Mouse (Mus musculus): Measurements from ENCODE around the gene Smyd5. TPM values are rescaled to one million over a fixed set of nuclear protein-coding genes. Genes with fewer than 3 reads are reported as not detected.
A peak's percentile ranks its signal among the peaks of the same experiment; 100 is the strongest.

The Smyd5 gene
- 64.4 and 81.8 TPM in 2 replicates for polyA plus RNA-seq (2016; fragmentation: Nextera tagmentation; extraction: Ambion mirVana)

DNA sequence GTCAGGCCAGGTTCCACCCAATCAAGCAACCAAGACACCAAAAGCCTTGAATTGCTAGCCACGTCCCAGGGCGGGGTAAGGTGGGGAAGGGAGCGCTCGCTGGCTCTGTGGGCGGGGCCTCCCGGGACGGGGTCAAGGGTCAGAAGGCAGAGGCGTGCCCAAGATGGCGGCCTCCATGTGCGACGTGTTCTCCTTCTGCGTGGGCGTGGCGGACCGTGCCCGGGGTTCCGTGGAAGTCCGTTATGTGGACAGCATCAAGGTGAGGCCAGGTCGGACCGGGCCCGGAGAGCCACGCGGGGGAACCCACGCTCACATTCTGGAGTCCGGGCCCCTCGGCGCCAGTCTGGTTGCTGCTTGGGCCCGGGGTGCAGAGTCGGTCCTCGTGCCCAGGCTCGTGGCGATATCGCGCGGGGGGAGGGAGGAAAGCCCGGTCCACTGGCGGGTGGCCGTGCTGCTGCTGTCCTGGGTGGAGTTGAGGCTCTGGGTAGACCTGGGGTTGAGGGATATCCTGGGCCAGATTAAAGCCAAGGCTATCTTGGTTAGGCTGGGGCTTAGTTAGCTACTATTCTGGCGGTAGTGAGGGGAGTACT lies at the start of gene Smyd5:
Gene Smyd5, plus strand, starts transcription at position 148 of the 590 bp plus-strand sequence.
- Histone ChIP-seq H3K36me3 (no peaks in the 10 kb centered on the region), H3K4me1 (peaks cover 22% of the 10 kb centered on the region), H3K27ac (peak within 1 kb of the TSS; percentile 95), H3K4me3 (peak within 1 kb of the TSS; percentile 98), H3K9me3 (no peaks in the 10 kb centered on the region), H3K27me3 (ENCODE audit: insufficient read depth, poor library complexity, severe bottlenecking) (peaks cover 20% of the 10 kb centered on the region; the same call in 1 of the 2 replicates)
- 0% methylated on average over 38 of the region's 39 CpGs for WGBS
- peak; percentile 95 for DNase-seq (ENCODE audit: low spot score)

DNA sequence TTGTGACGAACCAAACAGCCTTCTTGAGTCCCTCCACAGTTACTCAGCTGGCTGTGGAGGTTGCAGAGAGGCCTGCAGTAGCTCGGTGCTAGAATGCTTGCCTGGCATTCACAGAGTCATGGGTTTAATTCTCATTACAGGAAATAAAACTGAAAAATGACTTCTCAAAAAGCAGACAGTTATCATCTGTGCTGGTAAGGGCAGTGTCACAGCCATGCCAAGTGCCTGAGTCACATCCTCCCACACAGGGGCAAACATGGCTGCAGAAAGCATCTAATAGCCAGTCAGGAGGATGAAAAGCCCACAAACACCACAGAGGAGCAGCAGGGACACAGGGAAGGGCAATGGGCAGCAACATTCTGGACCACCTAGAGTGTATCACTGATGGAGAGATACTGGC lies 49.0 kb upstream of the Smyd5 start:
- no peak for DNase-seq (ENCODE audit: low spot score)
- Histone ChIP-seq H3K27ac (no peak overlapping the region), H3K36me3 (no peaks in the 10 kb centered on the region), H3K9me3 (no peaks in the 10 kb centered on the region), H3K4me3 (no peak overlapping the region), H3K4me1 (peaks cover 25% of the 10 kb centered on the region), H3K27me3 (ENCODE audit: insufficient read depth, poor library complexity, severe bottlenecking) (peaks cover 26% of the 10 kb centered on the region)
- 70% methylated on average over 2 of the region's 2 CpGs for WGBS

DNA sequence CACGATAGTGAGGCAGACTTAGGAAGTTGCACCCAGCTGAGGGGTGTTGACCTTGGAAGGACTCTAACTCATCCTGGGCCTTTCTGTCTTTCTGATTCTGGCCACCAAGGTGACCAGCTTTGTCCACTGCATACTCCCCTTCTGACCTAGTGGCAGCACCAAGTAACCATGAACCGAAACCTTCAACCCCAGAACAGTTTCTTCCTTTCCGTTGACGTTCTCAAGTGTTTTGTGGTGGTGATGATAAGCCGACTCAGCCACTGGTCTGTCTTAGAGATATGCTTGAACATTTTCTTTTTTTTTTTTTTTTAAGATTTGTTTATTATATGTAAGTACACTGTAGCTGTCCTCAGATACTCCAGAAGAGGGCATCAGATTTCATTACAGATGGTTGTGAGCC lies 43.2 kb upstream of the Smyd5 start:
- DNase-seq (ENCODE audit: low spot score): no peak
- no peaks in the 10 kb centered on the region for H3K36me3 ChIP-seq
- H3K4me3 ChIP-seq: no peak overlapping the region
- no peak overlapping the region for H3K27ac ChIP-seq
- 54% methylated on average over 5 of the region's 5 CpGs for WGBS
- H3K4me1 ChIP-seq: 0 out of 2 replicates have a peak, but pooled peaks cover 6% of the 10 kb centered on the region
- H3K9me3 ChIP-seq: no peaks in the 10 kb centered on the region
- H3K27me3 ChIP-seq (ENCODE audit: insufficient read depth, poor library complexity, severe bottlenecking): peaks cover 32% of the 10 kb centered on the region

DNA sequence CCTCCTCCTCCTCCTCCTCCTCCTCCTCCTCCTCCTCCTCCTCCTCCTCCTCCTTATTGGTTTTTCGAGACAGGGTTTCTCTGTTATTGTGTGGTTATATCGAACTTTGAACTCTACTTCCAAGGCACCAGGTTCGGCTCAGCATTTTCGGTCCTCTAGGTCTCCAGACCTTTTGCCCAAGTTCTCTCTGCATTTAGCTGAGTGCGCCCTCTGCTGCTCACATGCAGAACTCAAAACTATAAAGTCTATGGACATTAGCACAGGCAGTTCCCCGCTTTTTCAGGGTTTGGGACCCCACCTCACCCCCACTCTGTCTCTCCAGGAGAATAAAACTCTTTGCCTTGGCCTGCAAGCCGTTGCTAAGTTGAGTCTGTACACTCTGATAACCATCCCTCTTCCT lies 40.0 kb upstream of the Smyd5 start:
- H3K4me1 ChIP-seq: no peaks in the 10 kb centered on the region
- no peak overlapping the region for H3K4me3 ChIP-seq
- no peaks in the 10 kb centered on the region for H3K9me3 ChIP-seq
- H3K27me3 ChIP-seq (ENCODE audit: insufficient read depth, poor library complexity, severe bottlenecking): peaks cover 26% of the 10 kb centered on the region
- no peak overlapping the region for H3K27ac ChIP-seq
- no peaks in the 10 kb centered on the region for H3K36me3 ChIP-seq
- DNase-seq (ENCODE audit: low spot score): no peak
- 33% methylated on average over 6 of the region's 7 CpGs for WGBS

DNA sequence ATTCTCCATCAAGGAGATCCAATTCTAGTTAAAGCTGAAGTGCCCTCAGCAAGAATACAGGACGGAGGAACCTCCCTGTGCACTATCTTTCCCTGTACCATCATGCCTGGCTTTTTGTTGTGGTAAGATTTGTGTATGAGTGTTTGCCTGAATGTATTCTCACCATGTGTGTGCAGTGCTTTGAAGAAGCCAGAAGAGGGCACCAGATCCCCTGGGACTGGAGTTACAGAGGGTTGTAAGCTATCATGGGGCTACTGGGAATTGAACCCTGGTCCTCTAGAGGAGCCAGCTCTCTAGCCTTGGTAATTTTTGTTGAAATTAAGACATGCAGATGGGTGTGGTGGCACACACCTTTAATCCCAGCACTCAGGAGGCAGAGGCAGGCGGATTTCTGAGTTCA lies 36.4 kb upstream of the Smyd5 start:
- WGBS: 71% methylated on average over 2 of the region's 2 CpGs
- H3K4me1 ChIP-seq: no peaks in the 10 kb centered on the region

DNA sequence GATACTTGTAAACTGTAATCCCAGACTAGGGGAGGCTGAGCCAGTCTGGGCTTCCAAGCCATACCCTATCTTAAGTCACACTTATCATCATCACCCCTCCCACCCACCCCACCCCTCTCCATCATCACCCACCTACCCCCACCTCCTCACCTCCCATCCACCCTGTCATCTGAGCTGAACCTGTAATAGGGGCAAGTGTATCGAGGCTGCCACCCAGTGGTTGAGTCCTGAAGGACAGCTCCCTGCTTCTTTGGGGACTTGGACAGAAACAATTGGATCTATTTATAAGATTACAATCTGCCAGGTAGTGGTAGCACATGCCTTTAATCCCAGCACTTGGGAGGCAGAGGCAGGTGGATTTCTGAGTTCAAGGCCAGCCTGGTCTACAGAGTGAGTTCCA lies 34.6 kb upstream of the Smyd5 start:
- H3K4me1 ChIP-seq: no peaks in the 10 kb centered on the region
- 16% methylated on average over 1 of the region's 1 CpGs for WGBS
- no peak overlapping the region for H3K4me3 ChIP-seq

More for the DNA sequence above, 36.4 kb upstream of the Smyd5 start:
- H3K9me3 ChIP-seq: no peaks in the 10 kb centered on the region
- no peak for DNase-seq (ENCODE audit: low spot score)
- no peaks in the 10 kb centered on the region for H3K36me3 ChIP-seq
- H3K27me3 ChIP-seq (ENCODE audit: insufficient read depth, poor library complexity, severe bottlenecking): peaks cover 13% of the 10 kb centered on the region
- H3K4me3 ChIP-seq: no peak overlapping the region
- no peak overlapping the region for H3K27ac ChIP-seq

DNA sequence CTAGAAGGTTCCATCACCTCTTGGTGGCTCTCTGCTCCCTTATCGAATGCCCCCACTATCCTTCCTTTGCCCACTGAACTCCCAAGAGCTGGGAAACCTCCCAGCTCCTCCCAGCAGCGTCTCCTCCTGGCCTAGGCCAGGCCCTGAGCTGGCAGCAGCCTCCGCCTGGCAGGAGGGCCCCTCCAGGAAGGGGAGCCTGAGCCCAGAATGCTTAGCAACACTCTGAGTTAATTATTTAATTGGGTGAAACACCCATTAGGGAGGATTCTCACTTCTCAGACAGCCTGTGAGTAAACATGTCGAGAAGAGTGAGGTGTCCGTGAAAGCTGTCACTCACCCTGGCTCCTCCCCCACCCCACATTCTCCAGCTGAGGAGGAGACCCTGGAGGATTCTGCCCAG lies 32.1 kb upstream of the Smyd5 start:
- no peak overlapping the region for H3K27ac ChIP-seq
- no peaks in the 10 kb centered on the region for H3K36me3 ChIP-seq
- no peak overlapping the region for H3K4me3 ChIP-seq
- no peaks in the 10 kb centered on the region for H3K9me3 ChIP-seq
- WGBS: 21% methylated on average over 5 of the region's 5 CpGs
- no peak for DNase-seq (ENCODE audit: low spot score)
- no peaks in the 10 kb centered on the region for H3K4me1 ChIP-seq
- peaks cover 8% of the 10 kb centered on the region; the same call in 1 of the 2 replicates for H3K27me3 ChIP-seq (ENCODE audit: insufficient read depth, poor library complexity, severe bottlenecking)

More for the DNA sequence above, 34.6 kb upstream of the Smyd5 start:
- Histone ChIP-seq H3K36me3 (no peaks in the 10 kb centered on the region), H3K27me3 (ENCODE audit: insufficient read depth, poor library complexity, severe bottlenecking) (peaks cover 9% of the 10 kb centered on the region), H3K9me3 (no peaks in the 10 kb centered on the region), H3K27ac (no peak overlapping the region)
- DNase-seq (ENCODE audit: low spot score): no peak

DNA sequence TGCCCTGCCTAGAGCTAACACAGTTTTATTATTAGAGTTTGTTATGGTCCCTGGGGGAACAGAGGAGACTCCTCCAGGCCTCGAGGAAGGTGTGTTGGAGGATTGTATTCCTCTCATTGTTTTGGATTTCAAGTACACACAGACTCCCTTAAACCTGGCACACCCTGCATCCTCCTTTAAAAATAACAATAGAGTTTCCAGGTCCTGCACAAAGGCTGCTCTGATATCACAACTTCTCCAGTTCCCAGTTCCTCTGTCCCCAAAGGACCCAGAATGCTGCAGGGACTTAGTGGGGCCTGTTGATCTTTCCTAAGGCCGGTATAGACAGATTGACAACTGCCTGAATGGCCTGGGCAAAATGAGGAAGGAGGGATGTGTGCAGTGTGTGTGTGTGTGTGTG lies 29.2 kb upstream of the Smyd5 start:
- Histone ChIP-seq H3K9me3 (no peaks in the 10 kb centered on the region), H3K36me3 (no peaks in the 10 kb centered on the region), H3K27me3 (ENCODE audit: insufficient read depth, poor library complexity, severe bottlenecking) (peaks cover 37% of the 10 kb centered on the region), H3K4me3 (no peak overlapping the region), H3K4me1 (no peaks in the 10 kb centered on the region), H3K27ac (no peak overlapping the region)
- WGBS: 50% methylated on average over 2 of the region's 2 CpGs
- DNase-seq (ENCODE audit: low spot score): no peak

DNA sequence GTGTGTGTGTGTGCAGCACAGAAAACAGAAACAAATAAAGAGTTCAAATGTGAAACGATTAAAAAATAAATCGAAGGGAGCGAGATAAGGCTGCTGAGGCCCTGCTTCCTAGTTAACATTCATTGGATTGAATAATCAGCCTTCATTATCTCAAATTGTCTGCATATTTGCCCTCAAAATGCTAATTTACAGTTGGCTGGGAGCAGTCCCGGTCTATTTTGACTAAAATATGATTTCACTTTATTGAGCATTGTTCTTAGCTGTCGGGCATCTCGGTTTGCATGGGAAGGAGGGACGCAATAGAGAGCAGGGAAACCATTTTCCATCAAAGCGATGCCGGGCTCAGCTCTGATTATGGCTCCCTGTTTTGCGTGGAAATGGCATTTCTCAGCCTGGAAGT lies 28.8 kb upstream of the Smyd5 start:
- H3K27ac ChIP-seq: no peak overlapping the region

DNA sequence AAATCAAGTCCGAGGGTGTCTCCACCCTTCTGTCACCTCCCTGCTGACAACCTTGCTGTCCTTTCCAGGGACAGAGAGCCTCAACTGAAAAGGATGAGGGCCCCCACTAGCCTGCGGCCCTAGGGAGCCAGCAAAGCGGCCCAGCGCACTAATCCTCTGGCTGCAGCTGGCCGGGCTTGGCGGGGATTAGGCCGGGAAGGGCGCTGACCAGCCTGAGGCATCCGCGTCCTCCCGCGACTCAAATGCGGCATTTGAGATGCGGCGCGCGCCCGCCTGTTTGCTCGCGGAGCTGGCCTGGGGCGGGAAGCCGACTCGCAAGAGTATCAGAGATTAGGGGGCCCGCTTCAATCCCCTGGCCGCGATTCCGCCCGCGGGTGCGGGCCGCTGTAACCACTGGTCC lies 22.8 kb upstream of the Smyd5 start:
- Histone ChIP-seq H3K4me3 (peak overlapping the region; percentile 53), H3K4me1 (peaks cover 8% of the 10 kb centered on the region; the same call in 1 of the 2 replicates), H3K9me3 (no peaks in the 10 kb centered on the region), H3K27ac (no peak overlapping the region), H3K36me3 (no peaks in the 10 kb centered on the region), H3K27me3 (ENCODE audit: insufficient read depth, poor library complexity, severe bottlenecking) (peaks cover 69% of the 10 kb centered on the region)
- WGBS: under 1% methylated on average over 31 of the region's 31 CpGs
- DNase-seq (ENCODE audit: low spot score): no peak

More for the DNA sequence above, 28.8 kb upstream of the Smyd5 start:
- Histone ChIP-seq H3K27me3 (ENCODE audit: insufficient read depth, poor library complexity, severe bottlenecking) (peaks cover 41% of the 10 kb centered on the region), H3K4me1 (no peaks in the 10 kb centered on the region), H3K9me3 (no peaks in the 10 kb centered on the region), H3K4me3 (no peak overlapping the region), H3K36me3 (no peaks in the 10 kb centered on the region)
- 75% methylated on average over 10 of the region's 10 CpGs for WGBS
- no peak for DNase-seq (ENCODE audit: low spot score)

DNA sequence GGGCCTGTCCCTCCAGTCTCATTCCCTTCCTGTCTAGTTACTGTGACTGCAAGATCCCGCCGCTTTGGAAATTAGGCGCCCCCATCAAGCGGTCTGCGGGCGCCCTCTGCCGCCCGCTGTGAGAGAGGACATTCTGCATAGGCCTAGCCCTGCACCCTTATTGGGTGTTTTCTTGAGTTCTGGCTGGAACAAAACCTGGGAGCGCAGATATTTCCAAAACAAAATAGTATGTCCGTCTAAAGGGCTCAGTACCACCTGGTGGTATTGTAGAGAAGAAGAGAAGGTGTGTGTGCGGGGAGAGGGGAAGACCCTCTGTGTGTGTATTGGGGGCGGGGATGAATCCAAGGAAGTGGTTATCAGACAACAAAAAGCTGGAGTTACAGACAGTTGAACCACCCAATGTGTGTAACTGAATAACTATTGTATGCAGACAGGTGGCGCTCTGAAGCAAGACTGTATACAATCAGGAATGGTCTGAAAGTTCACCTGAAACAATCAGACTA lies 21.0 kb upstream of the Smyd5 start:
- 12% methylated on average over 13 of the region's 13 CpGs for WGBS
- no peaks in the 10 kb centered on the region for H3K9me3 ChIP-seq
- no peaks in the 10 kb centered on the region for H3K36me3 ChIP-seq
- H3K27ac ChIP-seq: no peak overlapping the region
- H3K27me3 ChIP-seq (ENCODE audit: insufficient read depth, poor library complexity, severe bottlenecking): peaks cover 60% of the 10 kb centered on the region
- DNase-seq (ENCODE audit: low spot score): peak; percentile 88
- peaks cover 8% of the 10 kb centered on the region; the same call in 1 of the 2 replicates for H3K4me1 ChIP-seq
- H3K4me3 ChIP-seq: no peak overlapping the region

DNA sequence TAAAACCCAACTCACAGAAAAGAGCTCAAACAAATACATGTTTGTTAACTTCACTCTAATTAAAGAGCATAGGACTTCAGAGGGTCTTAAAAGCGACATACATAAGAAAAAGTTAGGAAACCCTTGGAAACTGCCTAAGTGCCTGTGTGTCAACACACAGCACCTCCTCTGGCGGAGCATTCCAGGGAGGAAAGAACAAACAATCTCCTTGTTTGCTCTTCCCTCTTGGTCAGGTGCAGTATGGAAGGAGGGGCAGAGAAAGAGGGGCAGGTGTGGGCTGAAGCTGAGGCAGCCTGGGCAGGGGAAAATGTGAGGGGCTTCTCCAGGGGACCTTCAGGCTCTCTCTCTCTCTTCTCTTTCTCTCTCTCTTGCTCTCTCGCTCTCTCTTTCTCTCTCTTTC lies 16.0 kb upstream of the Smyd5 start:
- DNase-seq (ENCODE audit: low spot score): no peak
- 38% methylated on average over 3 of the region's 3 CpGs for WGBS
- H3K36me3 ChIP-seq: no peaks in the 10 kb centered on the region

DNA sequence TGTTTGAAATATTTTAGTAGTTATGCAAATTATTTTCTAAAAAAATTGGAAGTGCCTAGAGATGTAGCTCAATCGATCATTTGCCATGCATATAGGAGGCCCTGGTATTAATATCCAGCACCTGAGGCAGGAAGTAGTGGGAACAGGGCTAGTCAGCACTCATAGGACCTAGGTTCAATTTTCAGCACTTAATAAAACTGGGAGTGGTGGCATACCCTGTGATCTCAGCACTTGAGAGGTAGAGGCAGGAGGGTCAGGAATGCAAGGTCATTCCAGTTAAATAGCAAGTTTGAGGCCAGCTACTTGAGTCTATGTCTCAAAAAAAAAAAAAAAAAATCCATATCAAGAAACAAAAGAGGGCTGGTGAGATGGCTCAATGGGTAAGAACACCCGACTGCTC lies 12.6 kb upstream of the Smyd5 start:
- no peaks in the 10 kb centered on the region for H3K9me3 ChIP-seq
- peaks cover 5% of the 10 kb centered on the region for H3K4me1 ChIP-seq
- peaks cover 56% of the 10 kb centered on the region for H3K27me3 ChIP-seq (ENCODE audit: insufficient read depth, poor library complexity, severe bottlenecking)
- DNase-seq (ENCODE audit: low spot score): no peak
- 90% methylated on average over 2 of the region's 2 CpGs for whole genome bisulfite sequencing
- H3K4me3 ChIP-seq: no peak overlapping the region
- no peaks in the 10 kb centered on the region for H3K36me3 ChIP-seq
- no peak overlapping the region for H3K27ac ChIP-seq

More for the DNA sequence above, 16.0 kb upstream of the Smyd5 start:
- H3K9me3 ChIP-seq: no peaks in the 10 kb centered on the region
- H3K27me3 ChIP-seq (ENCODE audit: insufficient read depth, poor library complexity, severe bottlenecking): peaks cover 24% of the 10 kb centered on the region; the same call in 1 of the 2 replicates
- no peaks in the 10 kb centered on the region for H3K4me1 ChIP-seq
- no peak overlapping the region for H3K27ac ChIP-seq
- H3K4me3 ChIP-seq: no peak overlapping the region

All from heart, embryonic 10.5 days (tissue).